Mouse (Mus musculus) forebrain, embryonic 15.5 days (tissue): Measurements from ENCODE around the gene Mib2. TPM values are rescaled to one million over a fixed set of nuclear protein-coding genes. Genes with fewer than 3 reads are reported as not detected.
A peak's percentile ranks its signal among the peaks of the same experiment; 100 is the strongest.
"Not testable (repeated sequence)": the region's sequence is repeated elsewhere in the genome, so short reads cannot be mapped to it uniquely, and the experiment has no call there.

Experiments
- ATAC-seq: fragments of 200-750 bp; cut with Nextera tagmentation; replicated peaks from 2 replicates; pipeline ENCODE4 v1.8.0; 2017; ENCODE audit warnings: mild to moderate bottlenecking, moderate TSS enrichment, moderate library complexity
- H3K27ac ChIP-seq: fragments of 300-500 bp; sonication (generic); replicated peaks from 2 replicates; pipeline ENCODE4 v1.5.1; 2015; ENCODE audit warnings: mild to moderate bottlenecking, inconsistent platforms
- H3K27me3 ChIP-seq: fragments of 300-500 bp; sonication (generic); 2 replicates; pipeline ENCODE4 v1.6.1; 2015; ENCODE audit warnings: inconsistent platforms
- H3K36me3 ChIP-seq: fragments of 300-500 bp; sonication (generic); 2 replicates; pipeline ENCODE4 v1.6.1; 2015; ENCODE audit warnings: mild to moderate bottlenecking, inconsistent platforms
- H3K4me1 ChIP-seq: fragments of 300-500 bp; sonication (generic); 2 replicates; pipeline ENCODE4 v1.6.1; 2015; ENCODE audit warnings: inconsistent platforms
- H3K4me2 ChIP-seq: fragments of 300-500 bp; sonication (generic); replicated peaks from 2 replicates; pipeline ENCODE4 v1.6.1; 2015; ENCODE audit warnings: mild to moderate bottlenecking, inconsistent platforms
- H3K4me3 ChIP-seq: fragments of 300-500 bp; sonication (generic); 2 replicates; pipeline ENCODE4 v1.5.1; 2015; ENCODE audit warnings: mild to moderate bottlenecking, inconsistent platforms
- H3K9ac ChIP-seq: fragments of 300-500 bp; sonication (generic); replicated peaks from 2 replicates; pipeline ENCODE4 v1.6.1; 2015; ENCODE audit warnings: mild to moderate bottlenecking, inconsistent platforms
- H3K9me3 ChIP-seq: fragments of 300-500 bp; sonication (generic); 2 replicates; pipeline ENCODE4 v1.6.1; 2016; ENCODE audit warnings: inconsistent platforms
- WGBS: fragments of 180-500 bp; shearing (Covaris S2); methylation state at CpG from one replicate; pipeline ENCODE4 v1.1.7; 2015; ENCODE audit warnings: mixed read lengths; 5-methylcytosine and 5-hydroxymethylcytosine counted together
- polyA plus RNA-seq: library from polyadenylated mRNA; unstranded; fragments of >200 nt; fragmentation: Nextera tagmentation; extraction: Ambion mirVana; gene quantifications from 2 replicates; pipeline ENCODE4 v1.2.1, GENCODE M21; 2015

Gene Mib2
- polyA plus RNA-seq, 1 experiment from 2014 or later, result 51.6 TPM

GRCm38 (mm10) chr4:155694482-155695401 lies 25.7 kb upstream of the Mib2 start:
- Histone ChIP-seq H3K36me3 (no peaks in the 10 kb centered on the region), H3K27me3 (peaks cover 5% of the 10 kb centered on the region; the same call in 1 of the 2 replicates), H3K9ac (peak overlapping the region; percentile 69), H3K4me3 (peak overlapping the region; percentile 69), H3K4me2 (peak overlapping the region; percentile 58), H3K9me3 (no peaks in the 10 kb centered on the region), H3K4me1 (peaks cover 28% of the 10 kb centered on the region), H3K27ac (peak overlapping the region; percentile 89)
- peak; percentile 87 for ATAC-seq
- under 1% methylated on average over 85 of the region's 92 CpGs for WGBS

- peak; percentile 93 for ATAC-seq
- peaks cover 28% of the 10 kb centered on the region for H3K4me1 ChIP-seq
- peaks cover 5% of the 10 kb centered on the region; the same call in 1 of the 2 replicates for H3K27me3 ChIP-seq
- peak within 1 kb of the TSS; percentile 69 for H3K9ac ChIP-seq
- H3K27ac ChIP-seq, result peak within 1 kb of the TSS; percentile 89
- H3K4me3 ChIP-seq, result peak within 1 kb of the TSS; percentile 69
- WGBS, result under 1% methylated on average over 28 of the region's 47 CpGs
- H3K9me3 ChIP-seq, result no peaks in the 10 kb centered on the region
- peak within 1 kb of the TSS; percentile 58 for H3K4me2 ChIP-seq
- H3K36me3 ChIP-seq, result no peaks in the 10 kb centered on the region
Measured at GRCm38 (mm10) chr4:155694111-155694481, 25.1 kb upstream of the Mib2 start, which contains the start of gene Fndc10. Gene Fndc10 (plus strand): TSS chr4:155694342.

- Histone ChIP-seq H3K9me3 (no peaks in the 10 kb centered on the region), H3K4me2 (no peak overlapping the region), H3K4me1 (peaks cover 28% of the 10 kb centered on the region), H3K4me3 (no peak overlapping the region), H3K27me3 (peaks cover 5% of the 10 kb centered on the region; the same call in 1 of the 2 replicates), H3K36me3 (no peaks in the 10 kb centered on the region), H3K9ac (no peak overlapping the region), H3K27ac (no peak overlapping the region)
- no peak for ATAC-seq
- WGBS, result 96% methylated on average over 3 of the region's 3 CpGs
Measured at GRCm38 (mm10) chr4:155692421-155692820, 23.4 kb upstream of the Mib2 start.

- Histone ChIP-seq H3K9me3 (no peaks in the 10 kb centered on the region), H3K27ac (no peak overlapping the region), H3K4me3 (no peak overlapping the region), H3K27me3 (peaks cover 5% of the 10 kb centered on the region; the same call in 1 of the 2 replicates), H3K4me2 (no peak overlapping the region), H3K4me1 (peaks cover 19% of the 10 kb centered on the region), H3K9ac (no peak overlapping the region), H3K36me3 (no peaks in the 10 kb centered on the region)
- ATAC-seq, result no peak
- WGBS, result 77% methylated on average over 12 of the region's 12 CpGs
Measured at GRCm38 (mm10) chr4:155690571-155691375, 21.8 kb upstream of the Mib2 start.

- ATAC-seq, H3K4me2 ChIP-seq, H3K9me3 ChIP-seq, H3K4me1 ChIP-seq, H3K9ac ChIP-seq, H3K27ac ChIP-seq, H3K27me3 ChIP-seq, H3K4me3 ChIP-seq, H3K36me3 ChIP-seq: not testable (repeated sequence)
- 90% methylated on average over 4 of the region's 4 CpGs for WGBS
Measured at GRCm38 (mm10) chr4:155687764-155688163, 18.8 kb upstream of the Mib2 start.

GRCm38 (mm10) chr4:155683670-155684277 lies 14.8 kb upstream of the Mib2 start:
- not testable (repeated sequence) for H3K9me3 ChIP-seq, H3K36me3 ChIP-seq, H3K4me1 ChIP-seq, H3K4me2 ChIP-seq, H3K4me3 ChIP-seq, ATAC-seq, H3K27me3 ChIP-seq, H3K27ac ChIP-seq, H3K9ac ChIP-seq
- 89% methylated on average over 16 of the region's 19 CpGs for WGBS

GRCm38 (mm10) chr4:155675991-155676390 lies 7.0 kb upstream of the Mib2 start:
- Histone ChIP-seq H3K4me1 (no peaks in the 10 kb centered on the region), H3K36me3 (no peaks in the 10 kb centered on the region), H3K27me3 (no peaks in the 10 kb centered on the region), H3K4me2 (no peak overlapping the region), H3K9ac (no peak overlapping the region), H3K27ac (no peak overlapping the region), H3K4me3 (no peak overlapping the region), H3K9me3 (no peaks in the 10 kb centered on the region)
- WGBS, result 81% methylated on average over 2 of the region's 2 CpGs
- no peak for ATAC-seq

GRCm38 (mm10) chr4:155672082-155672481 lies 3.1 kb upstream of the Mib2 start:
- H3K9ac ChIP-seq, result no peak overlapping the region
- no peak overlapping the region for H3K4me2 ChIP-seq
- 55% methylated on average over 2 of the region's 2 CpGs for WGBS
- H3K36me3 ChIP-seq, result no peaks in the 10 kb centered on the region
- H3K27ac ChIP-seq, result no peak overlapping the region
- no peak for ATAC-seq
- no peaks in the 10 kb centered on the region for H3K9me3 ChIP-seq
- no peaks in the 10 kb centered on the region for H3K27me3 ChIP-seq
- no peak overlapping the region for H3K4me3 ChIP-seq
- peaks cover 13% of the 10 kb centered on the region for H3K4me1 ChIP-seq

GRCm38 (mm10) chr4:155670236-155670635 lies 1.2 kb upstream of the Mib2 start:
- H3K27ac ChIP-seq, result not testable (repeated sequence)

GRCm38 (mm10) chr4:155669598-155670075 lies 639 bp upstream of the Mib2 start:
- Histone ChIP-seq H3K9ac (peak overlapping the region; percentile 78; the same call in 1 of the 2 replicates), H3K9me3 (no peaks in the 10 kb centered on the region), H3K4me1 (peaks cover 13% of the 10 kb centered on the region), H3K36me3 (peaks cover 6% of the 10 kb centered on the region; the same call in 1 of the 2 replicates), H3K4me2 (peak overlapping the region; percentile 82), H3K27me3 (no peaks in the 10 kb centered on the region), H3K27ac (0 out of 2 replicates have a peak overlapping the region, but pooled peaks have one; percentile 78), H3K4me3 (peak overlapping the region; percentile 79)
- 2% methylated on average over 8 of the region's 8 CpGs for WGBS
- peak; percentile 14; the same call in 1 of the 2 replicates for ATAC-seq

More at GRCm38 (mm10) chr4:155670236-155670635, 1.2 kb upstream of the Mib2 start:
- not testable (repeated sequence) for H3K36me3 ChIP-seq, H3K9ac ChIP-seq, H3K9me3 ChIP-seq, H3K27me3 ChIP-seq, H3K4me3 ChIP-seq, ATAC-seq, H3K4me2 ChIP-seq
- WGBS, result 61% methylated on average over 4 of the region's 4 CpGs
- H3K4me1 ChIP-seq, result peaks cover 13% of the 10 kb centered on the region

GRCm38 (mm10) chr4:155666903-155667302 lies 2.1 kb downstream of the Mib2 start:
- no peak for ATAC-seq
- no peak overlapping the region for H3K9ac ChIP-seq
- no peak overlapping the region for H3K4me3 ChIP-seq
- H3K4me1 ChIP-seq, result peaks cover 13% of the 10 kb centered on the region
- peaks cover 6% of the 10 kb centered on the region; the same call in 1 of the 2 replicates for H3K36me3 ChIP-seq
- no peak overlapping the region for H3K4me2 ChIP-seq
- no peaks in the 10 kb centered on the region for H3K27me3 ChIP-seq
- no peaks in the 10 kb centered on the region for H3K9me3 ChIP-seq
- no peak overlapping the region for H3K27ac ChIP-seq
